Mouse (Mus musculus) cerebral cortex, adult 2 months (tissue): Measurements from ENCODE around the gene Ppp1r27.

Experiments
- WGBS: fragments of 180-500 bp; shearing (Covaris S2); methylation state at CpG from one replicate; pipeline ENCODE4 v1.1.7; 2018; 5-methylcytosine and 5-hydroxymethylcytosine counted together

The Ppp1r27 gene

DNA sequence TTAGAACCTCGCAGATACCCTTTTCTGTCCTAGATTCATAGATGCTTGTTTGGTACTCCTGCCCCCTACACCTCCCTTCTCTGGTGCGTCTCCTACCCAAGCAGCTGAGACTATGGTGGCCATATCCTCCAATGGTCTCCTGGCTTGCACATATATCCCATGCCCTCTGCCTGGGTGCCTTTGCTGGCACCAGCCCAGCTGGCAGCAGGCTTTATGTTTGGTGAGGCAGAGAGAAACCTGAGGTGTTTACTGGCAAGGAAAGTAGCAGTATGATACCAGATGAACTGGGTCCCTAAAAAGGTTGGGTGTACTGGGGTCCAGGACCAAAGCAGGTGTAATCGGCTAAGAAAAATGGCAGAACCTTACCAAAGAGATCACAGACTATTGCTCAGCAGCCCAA lies 5.0 kb downstream of the Ppp1r27 start:
- WGBS: 94% methylated on average over 3 of the region's 3 CpGs

DNA sequence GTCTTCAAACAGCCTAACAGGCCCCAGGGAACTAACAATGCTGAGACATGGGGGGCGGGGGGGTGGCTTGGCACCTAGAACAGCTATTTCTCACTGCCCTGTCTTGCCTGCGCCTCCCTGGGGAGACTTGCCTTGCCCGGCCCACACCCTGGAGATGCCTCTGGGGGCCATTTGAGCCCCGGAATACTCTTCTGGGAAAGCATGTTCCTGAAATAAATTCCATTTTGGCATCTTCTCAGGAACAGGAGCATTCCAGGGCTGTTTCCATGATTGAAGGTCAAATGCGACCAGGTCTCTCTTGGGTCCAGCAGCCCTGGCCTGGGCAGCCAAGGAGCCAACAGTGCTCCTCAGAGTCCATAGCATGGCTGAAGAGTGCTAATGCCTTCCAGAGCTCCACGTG lies 8.6 kb downstream of the Ppp1r27 start:
- 87% methylated on average over 6 of the region's 6 CpGs for WGBS

DNA sequence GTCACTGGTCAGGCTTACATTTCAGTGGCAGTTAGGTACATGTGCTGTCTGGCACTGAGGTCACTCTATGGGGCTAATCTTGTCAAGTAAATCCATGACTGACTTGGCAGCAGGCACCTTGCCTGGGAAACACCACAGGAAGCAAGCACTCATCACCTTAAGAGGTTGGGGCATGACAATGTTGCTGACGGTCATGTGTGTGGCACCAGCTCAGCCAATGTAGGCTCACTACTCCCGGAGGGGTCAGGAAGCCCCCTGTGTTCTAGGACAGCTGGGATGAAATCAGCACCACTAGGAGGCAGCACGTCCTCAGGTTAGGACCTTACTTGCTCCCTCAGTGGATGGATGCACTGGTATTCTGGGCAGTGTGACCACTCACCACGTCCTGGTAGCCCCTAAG lies 9.0 kb downstream of the Ppp1r27 start:
- 46% methylated on average over 4 of the region's 4 CpGs for WGBS

DNA sequence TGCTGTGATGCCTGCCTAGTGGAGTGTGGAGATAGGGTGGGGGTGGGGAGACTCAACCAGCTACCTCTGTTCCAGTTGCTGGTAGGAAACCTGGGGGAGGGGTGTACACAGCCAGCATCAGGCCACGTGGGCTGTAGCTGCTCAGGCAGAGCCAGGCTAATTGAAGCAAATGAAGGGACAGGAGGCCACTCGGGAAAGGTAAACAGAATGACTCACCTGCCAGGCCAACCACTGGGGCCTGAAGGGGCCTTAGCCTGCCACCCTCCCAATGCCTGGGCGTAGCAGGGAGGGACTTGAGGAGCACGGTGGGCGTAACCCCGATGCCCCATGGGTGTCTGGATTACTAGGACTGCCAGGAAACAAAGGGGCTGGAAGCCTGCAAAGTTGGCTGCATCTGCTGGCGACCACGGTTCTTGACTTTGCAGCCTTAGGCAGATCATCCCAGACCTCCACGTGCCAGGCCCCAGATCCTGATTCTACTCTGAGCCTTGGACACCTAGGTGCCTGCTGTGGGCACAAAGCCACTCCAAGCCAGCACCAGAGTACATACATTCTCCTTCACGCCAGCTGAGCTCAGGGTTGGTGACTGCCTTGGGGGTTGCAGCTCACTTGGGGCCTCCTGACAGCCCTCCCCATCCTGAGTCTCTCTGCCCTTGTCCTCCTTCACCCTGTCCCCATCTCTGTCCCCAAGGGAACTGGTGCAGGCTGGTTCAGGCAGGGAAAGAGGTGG lies 11.5 kb downstream of the Ppp1r27 start:
- 47% methylated on average over 10 of the region's 10 CpGs for WGBS

DNA sequence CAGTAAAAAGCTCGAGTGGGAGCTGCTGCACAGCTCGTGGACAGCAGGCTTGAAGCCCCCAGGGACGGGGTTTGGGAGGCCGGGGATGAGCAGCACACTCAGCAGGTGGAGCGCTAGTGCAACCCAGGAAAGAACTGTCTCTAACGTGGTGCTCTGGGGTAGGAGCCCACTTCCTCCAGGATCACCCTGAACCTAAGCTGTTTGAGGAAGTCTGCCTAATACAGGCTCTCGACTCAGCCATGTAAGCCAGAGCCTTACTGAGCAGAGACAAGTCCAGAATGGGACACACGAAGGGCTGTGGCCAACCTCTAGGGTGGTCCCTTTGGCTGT lies 12.0 kb downstream of the Ppp1r27 start:
- WGBS: 68% methylated on average over 8 of the region's 8 CpGs

DNA sequence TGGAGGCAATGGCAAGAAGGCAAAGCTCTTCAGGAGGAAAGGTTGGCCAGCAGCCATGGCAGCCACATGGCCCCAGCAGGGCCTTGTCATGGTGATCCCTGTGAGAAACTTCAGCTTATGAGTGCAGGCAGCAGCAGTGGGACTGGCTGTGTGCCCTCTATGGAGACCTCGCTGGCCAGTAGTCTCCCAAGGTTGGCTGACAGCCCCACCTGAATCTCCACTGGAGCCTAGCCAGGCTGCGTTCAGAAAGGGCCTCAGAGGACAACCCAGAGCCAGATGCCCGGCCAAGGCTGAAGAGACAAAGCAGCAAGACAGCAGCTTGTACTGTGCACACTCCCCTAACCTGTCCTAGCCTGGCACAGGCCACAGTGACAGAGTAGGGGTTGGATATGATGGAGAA lies 12.4 kb downstream of the Ppp1r27 start:
- WGBS: 54% methylated on average over 3 of the region's 3 CpGs

DNA sequence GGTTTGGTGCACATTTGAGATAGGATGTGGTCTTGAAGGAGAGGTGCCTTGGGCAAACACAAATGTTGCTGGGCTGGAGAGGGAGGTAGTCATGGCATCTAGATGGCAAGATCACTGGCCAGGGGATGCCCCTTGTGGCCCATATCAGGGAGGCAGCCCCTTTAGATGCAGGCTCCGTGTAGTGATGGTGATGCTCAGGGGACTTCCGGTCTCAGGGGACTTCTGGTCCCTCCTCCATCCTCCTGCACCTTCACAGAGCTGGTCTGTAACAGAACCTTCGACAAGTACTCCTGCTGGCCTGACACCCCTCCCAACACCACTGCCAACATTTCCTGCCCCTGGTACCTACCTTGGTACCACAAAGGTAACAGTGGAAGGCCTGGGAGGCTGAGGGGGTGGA lies 15.1 kb downstream of the Ppp1r27 start:
- 77% methylated on average over 3 of the region's 3 CpGs for WGBS

DNA sequence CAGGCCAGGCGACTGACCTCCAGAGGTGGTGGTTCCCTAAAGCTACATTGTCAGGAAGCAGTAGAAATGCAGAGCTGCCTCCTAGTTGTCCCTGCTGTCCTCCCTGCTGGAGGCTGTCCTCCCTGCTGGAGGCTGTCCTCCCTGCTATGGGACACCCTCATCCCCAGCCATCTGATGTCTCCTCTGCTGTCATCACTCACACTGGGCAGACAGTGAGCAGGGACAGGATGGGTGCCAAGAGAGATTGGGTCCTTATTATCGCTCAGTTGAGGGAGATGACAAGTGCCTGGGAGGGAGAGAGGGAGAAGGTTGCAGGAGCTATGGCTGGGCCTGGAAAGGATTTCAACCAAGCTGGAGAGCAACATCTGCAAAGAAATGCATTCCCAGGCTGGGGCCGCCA lies 15.8 kb downstream of the Ppp1r27 start:
- 90% methylated on average over 3 of the region's 3 CpGs for WGBS

DNA sequence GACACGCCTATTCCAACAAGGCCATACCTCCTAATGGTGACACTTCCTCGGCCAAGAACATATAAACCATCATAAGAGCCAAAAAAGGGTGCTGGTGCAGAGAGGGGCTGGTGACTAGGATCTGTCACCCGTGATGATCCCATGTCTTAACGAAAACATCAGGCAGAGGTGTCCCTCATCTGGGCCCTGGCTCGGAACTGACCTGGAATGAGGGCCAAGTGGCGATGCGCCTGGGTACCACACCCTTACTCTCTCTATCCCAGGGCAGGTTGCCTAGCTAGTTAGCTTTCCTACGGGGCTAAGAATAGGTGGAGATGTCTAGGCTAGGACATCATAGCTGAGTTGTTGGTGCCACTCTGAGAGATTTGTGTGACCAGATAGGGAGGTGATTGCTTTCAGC lies 16.8 kb downstream of the Ppp1r27 start:
- 91% methylated on average over 8 of the region's 8 CpGs for WGBS

DNA sequence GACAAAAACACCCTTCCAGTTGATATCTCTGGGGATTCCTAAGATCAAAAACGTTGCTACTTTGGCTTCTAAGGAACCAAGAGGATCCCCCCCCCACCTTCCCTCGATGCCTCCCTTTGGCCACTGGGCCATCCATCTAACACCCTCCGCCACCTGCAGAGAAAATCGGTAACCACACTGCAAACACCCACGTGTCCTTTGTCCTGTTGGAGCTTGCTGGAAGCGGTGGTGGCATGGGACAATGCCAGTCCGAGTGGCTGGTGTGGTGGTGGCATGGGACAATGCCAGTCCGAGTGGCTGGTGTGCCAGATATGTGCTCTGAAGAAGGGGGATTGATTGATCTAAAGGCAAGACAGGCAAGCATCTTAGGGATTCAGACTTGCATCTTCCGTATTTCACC lies 19.3 kb downstream of the Ppp1r27 start:
- WGBS: 27% methylated on average over 9 of the region's 9 CpGs

DNA sequence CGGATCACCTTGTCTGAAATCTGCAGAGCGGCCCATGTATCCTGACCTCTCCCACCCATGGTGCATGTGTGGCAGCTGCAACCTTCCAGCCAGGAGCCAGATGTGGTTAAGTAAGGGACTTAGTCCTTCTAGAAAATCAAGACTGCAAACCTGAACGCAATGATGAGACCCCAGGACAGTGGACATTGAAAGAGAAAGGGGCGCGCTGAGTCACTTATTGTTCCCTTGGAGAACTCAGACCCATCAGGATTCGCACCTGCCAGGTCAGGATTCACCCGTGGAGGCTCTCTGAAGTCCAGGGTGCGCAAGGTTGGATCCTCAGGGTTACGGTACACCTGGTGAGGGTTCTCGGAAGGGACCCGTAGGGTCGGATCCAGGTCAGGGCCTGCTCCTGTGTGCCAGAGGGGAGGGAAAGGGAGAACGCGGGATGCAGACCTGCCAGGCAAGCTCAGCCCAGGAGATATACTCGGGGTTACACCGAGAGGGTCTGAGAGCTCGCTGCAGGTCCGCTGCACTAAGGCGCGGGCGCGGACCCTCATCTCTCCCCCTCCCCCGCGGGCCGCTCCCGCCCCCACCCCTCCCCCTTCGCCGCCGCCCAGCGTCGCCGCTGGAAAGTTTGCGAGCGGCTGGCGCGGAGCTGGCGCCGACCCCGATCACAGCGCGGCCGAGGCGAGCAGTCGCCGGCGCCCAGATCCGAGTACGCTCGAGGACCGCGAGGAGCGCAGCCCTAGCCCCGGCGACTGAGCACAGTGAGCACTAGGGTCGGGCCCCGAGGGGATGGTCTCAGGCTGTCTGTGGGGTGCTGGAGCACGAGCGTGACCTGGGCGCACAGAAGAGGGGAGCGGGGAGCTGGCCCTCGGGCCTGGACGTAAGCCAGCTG lies 20.6 kb downstream of the Ppp1r27 start, which contains the start of gene Gcgr:
Gene Gcgr, plus strand, starts transcription at position 615 of the 880 bp plus-strand sequence.
- 12% methylated on average over 59 of the region's 62 CpGs for WGBS

DNA sequence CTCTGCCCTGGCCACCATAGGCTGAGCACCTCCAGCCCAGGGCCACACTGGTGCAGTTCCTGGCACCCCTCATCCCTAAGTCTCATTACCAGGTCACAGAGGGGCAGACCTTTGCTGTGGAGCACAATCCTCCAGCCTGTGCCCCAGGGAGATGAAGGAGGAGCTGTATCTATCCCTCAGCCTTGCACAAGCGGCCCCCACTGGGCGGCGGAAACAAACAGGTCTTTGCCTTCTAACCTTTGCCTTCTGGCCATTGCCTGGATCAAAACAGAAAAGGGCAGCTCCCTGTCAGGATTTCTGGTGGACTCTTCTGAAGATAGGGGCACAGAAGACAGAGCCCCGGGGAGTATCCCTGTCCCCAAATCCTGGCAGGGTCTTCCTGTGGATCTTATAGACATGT lies 22.0 kb downstream of the Ppp1r27 start:
- WGBS: 73% methylated on average over 4 of the region's 4 CpGs

DNA sequence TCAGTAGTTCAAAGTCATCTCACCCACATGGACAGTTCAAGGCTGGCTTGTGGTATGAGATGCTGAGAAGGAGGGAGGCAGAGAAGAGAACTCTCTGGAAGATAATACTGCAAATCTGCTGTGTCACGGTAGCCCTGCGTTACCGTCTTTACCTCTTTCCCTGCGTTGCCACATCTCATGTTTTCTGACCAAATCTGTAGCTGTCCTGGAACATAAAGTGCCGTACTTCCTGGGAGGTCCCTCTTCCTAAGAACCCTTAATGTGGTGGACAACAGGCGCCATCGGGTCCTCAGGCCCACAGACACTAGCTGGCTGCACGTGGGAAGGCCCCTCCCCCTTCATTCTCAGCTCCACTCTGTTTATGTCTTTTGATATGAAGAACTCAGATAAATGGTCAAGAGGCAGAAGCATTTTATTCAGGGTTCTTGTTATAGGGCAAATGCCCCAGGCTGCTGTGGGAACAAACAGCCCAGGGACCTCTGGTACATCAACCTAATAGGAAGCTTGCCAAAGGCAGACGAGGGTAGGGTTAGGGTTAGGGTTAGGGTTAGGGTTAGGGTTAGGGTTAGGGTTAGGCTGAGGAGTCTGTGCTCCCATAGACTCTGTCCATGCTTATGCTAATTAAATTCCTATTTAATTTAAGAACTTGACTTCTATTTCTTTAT lies 23.1 kb downstream of the Ppp1r27 start:
- WGBS: 87% methylated on average over 9 of the region's 9 CpGs

DNA sequence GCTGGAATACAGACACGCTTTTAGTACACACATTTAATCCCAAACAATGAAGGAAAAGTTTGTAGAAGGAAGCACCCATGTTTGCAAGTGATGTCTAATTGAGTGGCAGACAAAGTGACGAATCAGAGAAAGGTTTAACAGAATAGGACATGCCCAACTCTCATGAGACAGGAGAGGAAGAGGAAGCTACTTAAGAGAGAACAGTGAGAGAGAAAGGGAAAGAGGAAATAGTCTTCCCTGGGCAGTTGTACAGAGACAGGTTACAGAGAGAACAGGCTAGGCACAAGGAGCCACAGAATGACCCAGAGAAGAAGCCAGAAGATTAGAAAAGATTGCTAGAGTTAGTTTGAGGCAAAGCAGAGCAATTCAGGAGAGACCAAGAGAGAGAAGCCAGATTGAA lies 25.0 kb downstream of the Ppp1r27 start:
- 90% methylated on average over 2 of the region's 2 CpGs for WGBS

DNA sequence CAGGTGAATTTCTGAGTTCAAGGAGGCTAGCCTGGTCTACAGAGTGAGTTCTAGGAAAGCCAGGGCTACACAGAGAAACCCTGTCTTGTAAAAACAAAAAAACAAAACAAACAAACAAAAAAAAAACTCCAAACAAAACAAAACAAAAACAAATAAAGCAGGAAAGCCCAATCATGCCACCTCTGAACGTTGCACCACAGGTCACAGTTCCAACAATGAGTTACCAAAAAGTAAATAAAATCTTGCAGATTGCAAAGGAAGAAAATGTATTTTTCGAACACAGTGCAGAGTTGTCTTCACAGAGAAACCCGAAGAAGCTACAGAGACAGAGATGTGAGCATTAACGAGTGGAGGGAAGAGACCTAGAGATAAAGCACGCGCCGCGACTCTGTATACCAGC lies 28.4 kb downstream of the Ppp1r27 start:
- WGBS: 86% methylated on average over 8 of the region's 8 CpGs

DNA sequence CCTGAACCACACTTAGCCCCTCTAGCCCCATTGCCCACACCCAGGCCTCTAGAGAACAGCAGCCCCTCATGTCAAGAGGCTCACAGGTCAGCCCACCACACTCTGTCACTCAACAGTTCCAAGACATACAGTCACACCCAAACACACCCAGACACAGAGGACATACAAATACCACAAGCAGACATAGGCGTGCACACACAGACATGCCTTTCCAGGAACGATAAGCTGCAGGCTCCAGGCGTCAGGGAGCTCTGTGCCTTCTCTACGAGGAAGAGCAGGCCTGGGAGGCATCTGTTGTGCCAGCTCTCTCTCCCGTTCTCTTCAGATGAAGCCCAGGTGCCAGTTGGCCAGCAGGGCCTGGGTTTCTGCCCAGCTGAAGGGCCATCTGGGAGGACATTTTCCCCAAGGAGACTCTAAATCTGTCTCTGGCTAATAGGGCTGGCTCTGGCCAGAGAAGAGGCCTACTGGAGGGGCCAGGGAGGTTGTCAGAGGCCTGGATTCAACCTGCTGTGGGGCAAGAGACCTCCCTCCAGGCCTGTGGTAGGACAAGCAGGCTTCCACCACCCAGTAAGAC lies 29.9 kb downstream of the Ppp1r27 start:
- 59% methylated on average over 5 of the region's 5 CpGs for WGBS

DNA sequence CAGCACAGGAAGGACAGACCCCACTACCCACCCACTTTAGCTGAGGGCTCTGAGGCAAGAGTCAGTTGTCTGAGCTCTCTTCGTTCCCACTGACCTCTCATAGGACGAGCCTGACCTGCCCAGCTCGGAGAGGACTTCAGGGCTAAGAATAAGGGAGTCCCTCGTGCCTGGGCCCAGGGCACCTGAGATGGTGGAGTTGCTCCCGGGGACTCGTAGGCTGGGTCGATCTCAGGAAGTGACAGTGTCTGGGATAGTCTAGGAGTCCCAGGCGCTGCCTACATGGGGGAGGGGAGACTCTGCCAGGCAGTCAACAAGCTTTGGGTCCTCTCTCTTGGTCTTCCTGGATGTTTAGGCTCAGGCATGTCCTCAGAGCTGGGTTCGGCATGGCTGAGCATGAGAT lies 30.4 kb downstream of the Ppp1r27 start:
- WGBS: 83% methylated on average over 9 of the region's 9 CpGs

DNA sequence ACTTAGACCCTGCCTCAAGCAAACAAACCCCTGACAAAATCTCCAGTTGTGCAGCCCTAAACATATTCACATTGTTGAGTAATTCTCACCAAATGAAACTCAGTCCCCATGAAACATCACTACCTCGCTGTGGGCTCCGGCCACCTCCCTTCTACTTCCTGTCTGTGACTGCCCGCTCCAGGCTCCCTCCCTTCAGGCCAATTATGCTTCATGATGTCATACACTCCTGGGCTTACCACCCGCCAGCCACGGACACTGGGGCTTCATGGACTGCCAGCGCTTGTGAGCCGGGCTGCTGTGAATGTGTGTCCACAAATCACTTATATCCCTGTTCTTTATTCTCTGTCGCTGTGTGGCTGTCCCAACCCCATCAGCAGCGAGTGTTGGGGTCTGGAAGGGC lies 31.2 kb downstream of the Ppp1r27 start:
- WGBS: 38% methylated on average over 9 of the region's 9 CpGs

DNA sequence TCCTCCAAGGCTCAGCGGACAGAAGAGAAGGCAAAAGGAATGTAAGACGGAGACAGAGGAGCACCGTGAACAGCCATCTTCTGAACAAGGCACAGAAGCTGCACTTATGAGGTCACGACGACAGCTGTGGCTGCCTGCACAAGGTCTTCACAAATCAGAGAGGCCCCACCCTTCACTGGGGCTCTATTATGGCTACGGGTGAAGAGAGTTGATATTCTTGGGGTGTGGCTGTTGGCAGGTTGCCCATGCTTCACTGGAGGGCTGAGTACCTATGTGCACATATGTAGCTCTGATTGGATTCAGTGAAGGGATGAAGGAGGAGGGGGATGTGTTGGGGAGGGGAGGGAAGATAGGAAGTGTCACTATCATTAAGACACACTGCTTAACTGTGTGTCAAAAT lies 32.4 kb downstream of the Ppp1r27 start:
- WGBS: 45% methylated on average over 6 of the region's 6 CpGs

DNA sequence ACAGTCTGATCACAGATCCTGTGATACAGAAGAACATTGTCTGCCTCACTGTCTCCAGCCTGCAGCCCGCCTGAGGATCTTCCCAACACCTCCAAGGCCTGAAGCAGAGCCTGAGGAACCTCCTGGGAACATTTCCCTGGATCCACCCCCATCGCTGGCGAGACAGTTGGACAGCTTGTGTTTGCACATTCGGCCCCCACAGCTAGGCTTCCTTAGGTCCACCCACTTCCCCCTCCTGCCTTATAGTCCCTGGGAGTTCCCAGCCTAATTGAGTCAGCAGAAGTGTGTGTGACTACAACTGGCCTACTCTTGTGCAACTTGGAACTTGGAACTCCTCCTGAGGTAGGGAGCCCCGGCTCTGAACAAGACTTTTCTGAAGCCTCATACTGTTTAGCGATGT lies 32.9 kb downstream of the Ppp1r27 start:
- WGBS: 22% methylated on average over 6 of the region's 6 CpGs

DNA sequence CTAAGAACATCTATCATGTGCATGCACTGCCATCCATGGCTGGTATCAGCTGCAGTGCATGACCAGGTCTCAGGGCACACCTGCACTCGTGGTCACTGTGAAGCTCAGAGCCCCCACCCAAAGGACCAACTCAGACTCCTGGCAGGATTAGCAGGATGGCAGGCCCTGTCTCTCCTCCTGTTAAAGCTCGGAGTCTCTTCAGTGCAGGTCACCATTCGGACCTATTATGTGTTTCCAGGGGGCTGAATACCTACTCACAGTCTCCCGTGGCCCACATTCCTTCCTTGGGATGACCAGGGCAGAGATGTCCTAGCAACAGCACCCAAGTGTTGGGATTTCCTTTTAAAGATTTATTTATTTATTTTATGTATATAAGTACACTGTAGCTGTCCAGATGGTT lies 33.8 kb downstream of the Ppp1r27 start:
- WGBS: 85% methylated on average over 4 of the region's 4 CpGs

DNA sequence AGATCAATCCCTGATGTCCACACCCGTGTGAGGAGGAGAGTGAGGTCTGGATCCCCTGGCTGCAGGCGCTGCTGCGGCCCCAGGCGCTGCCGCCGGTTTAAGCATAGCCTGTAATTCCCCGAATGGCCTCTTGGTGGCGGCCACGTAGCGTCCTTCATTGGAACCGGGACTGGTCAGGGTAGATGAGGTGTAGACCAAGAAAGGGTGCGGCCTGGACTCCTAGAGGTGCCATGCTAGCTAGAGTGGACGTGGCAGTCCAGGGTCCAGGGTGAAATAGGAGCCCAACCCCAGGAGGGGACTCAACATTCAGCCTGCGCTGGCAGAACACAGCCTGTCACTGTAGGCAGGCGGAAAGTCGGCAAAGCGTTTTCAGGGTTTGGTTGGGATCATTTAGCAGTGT lies 35.3 kb downstream of the Ppp1r27 start:
- WGBS: 17% methylated on average over 17 of the region's 17 CpGs
